Mouse (Mus musculus) lung, adult 2 months (tissue): ENCODE measurements around the gene Arhgap31. TPM values are rescaled to one million over a fixed set of nuclear protein-coding genes. Genes with fewer than 3 reads are reported as not detected.
A peak's percentile ranks its signal among the peaks of the same experiment; 100 is the strongest.

Experiments
- DNase-seq: peaks from one replicate; pipeline ENCODE4 v3.0.0; 2022
- H3K4me1 ChIP-seq: fragments of 200-500 bp; 2 replicates; pipeline ENCODE4 v1.6.1; 2011; ENCODE audit warnings: low read length; ENCODE audit not compliant: control insufficient read depth, insufficient read depth
- H3K4me3 ChIP-seq: fragments of 200-500 bp; replicated peaks from 2 replicates; pipeline ENCODE3; 2011; ENCODE audit warnings: low read depth, mild to moderate bottlenecking, control low read depth, low read length; ENCODE audit errors: extremely low read depth
- CTCF ChIP-seq: fragments of 200-500 bp; IDR thresholded peaks from 2 replicates; pipeline ENCODE4 v1.5.1; 2011; ENCODE audit warnings: mild to moderate bottlenecking, low read length, control low read depth; ENCODE audit not compliant: insufficient read depth
- POLR2A ChIP-seq: fragments of 200-500 bp; IDR thresholded peaks from 2 replicates; pipeline ENCODE4 v1.6.1; 2011; ENCODE audit warnings: low read depth, mild to moderate bottlenecking, control low read depth, low read length, borderline replicate concordance; ENCODE audit errors: extremely low read depth
- WGBS: fragments of 180-500 bp; shearing (Covaris S2); methylation state at CpG from one replicate; pipeline ENCODE4 v1.1.7; 2018; 5-methylcytosine and 5-hydroxymethylcytosine counted together
- polyA plus RNA-seq: library from polyadenylated mRNA; depleted of rRNA; stranded (reverse); fragments of >200 nt; gene quantifications from 2 replicates; pipeline ENCODE4 v1.2.3, GENCODE M21; 2012

The Arhgap31 gene
- polyA plus RNA-seq, 1 experiment = 46.8 TPM

DNA sequence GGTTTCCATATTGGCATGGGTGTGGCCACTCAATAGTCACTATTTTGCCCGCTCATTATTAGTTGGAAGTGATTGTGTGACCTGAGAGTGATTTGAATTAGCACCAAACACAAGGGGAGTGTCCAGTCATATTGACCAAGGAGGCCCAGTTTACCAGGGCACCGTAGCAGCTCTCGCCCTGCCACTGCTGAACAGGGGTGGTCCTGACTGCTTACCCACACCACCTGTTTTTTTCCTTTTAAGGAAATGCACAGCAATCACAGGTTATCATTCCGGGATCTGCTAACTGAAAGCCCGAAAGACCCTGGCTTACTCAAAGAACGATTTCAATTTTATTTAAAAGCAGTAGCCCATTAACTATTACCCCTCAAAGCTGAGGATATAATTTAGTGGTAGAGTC lies 35.9 kb downstream of the Arhgap31 start:
- TF ChIP-seq POLR2A (no peak), CTCF (no peak)
- Histone ChIP-seq H3K4me3 (no peak overlapping the region), H3K4me1 (peaks cover 28% of the 10 kb centered on the region)
- no peak for DNase-seq
- 81% methylated on average over 6 of the region's 6 CpGs for WGBS

DNA sequence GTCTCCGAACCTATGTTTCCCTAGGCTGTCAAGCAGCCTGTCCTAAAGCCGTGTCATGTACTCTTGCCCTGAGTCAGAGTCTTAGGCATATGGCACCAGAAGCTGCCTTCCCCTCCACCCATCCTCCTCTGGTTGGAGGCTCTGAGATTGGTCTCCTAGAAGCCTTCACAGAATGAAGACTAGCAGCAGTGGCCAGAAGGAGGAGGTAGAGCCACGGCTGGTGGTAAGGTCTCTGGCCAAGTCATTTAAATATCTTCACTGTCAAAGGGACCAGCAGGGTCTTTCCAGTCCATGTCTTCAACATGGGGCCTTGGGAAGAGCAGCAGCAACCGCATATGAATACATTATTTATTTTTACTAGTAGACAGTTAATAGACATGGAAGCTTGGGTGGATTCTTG lies 36.4 kb downstream of the Arhgap31 start:
- DNase-seq = no peak
- TF ChIP-seq POLR2A (no peak), CTCF (no peak)
- no peak overlapping the region for H3K4me3 ChIP-seq
- 93% methylated on average over 4 of the region's 4 CpGs for WGBS
- H3K4me1 ChIP-seq = peaks cover 26% of the 10 kb centered on the region

DNA sequence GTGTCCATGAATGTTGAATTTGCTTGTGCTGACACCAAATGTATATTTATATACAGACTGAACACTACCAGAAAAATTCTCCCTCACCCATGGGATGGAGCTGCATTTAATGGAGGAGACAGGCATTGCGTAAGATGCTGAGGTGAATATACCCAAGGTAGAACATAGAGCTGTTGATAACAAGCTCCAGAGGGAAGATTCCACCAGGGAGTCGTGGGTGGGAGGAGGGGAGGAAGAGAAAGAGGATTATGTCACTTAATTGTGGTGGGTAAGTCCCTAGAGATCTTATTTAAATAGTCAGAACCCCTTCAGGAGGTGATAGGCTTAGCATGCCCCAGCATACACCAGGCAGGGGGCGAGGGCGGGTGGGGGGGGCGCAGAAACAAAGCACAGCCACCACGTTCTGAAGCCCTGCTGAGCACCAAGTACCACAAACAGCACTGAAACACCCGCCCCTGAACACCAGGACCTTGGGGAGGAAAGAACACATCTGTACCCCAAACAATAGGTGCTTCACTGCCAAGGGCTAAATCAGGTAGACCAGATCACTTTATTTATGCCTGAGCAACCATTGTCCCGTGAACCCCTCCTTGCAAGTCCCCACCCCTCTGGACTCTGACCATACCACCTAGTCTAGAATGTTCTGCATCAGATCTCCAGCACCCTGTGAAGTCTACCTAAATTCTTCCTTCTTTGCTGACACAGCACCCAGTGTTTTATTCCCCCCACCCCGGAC lies 37.3 kb downstream of the Arhgap31 start:
- no peak for DNase-seq
- Histone ChIP-seq H3K4me3 (no peak overlapping the region), H3K4me1 (peaks cover 29% of the 10 kb centered on the region)
- no peak for TF ChIP-seq POLR2A
- no peak for TF ChIP-seq CTCF
- WGBS = 61% methylated on average over 9 of the region's 9 CpGs

DNA sequence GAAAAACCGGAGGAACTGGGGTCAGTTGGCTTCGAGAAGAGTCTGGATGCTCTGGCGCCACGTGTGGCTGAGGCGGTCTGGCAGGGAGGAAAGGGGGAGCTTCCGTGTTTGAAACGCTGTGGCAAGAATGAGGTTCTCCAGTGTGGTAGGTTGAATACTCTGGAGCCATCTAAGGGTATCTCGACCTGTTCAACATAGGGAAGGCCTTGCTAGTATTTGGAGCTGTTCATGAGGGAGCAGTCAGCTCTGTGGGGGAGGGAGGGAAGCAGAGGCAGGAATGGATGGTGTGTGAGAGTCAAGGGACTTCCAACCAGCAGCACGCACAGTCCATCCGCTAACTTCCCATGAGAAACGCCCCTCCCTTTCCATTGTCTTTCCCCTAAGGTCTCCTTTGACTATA lies 38.2 kb downstream of the Arhgap31 start:
- no peak overlapping the region for H3K4me3 ChIP-seq
- no peak for TF ChIP-seq POLR2A
- TF ChIP-seq CTCF = no peak
- DNase-seq = no peak
- peaks cover 25% of the 10 kb centered on the region for H3K4me1 ChIP-seq
- 66% methylated on average over 11 of the region's 11 CpGs for WGBS

DNA sequence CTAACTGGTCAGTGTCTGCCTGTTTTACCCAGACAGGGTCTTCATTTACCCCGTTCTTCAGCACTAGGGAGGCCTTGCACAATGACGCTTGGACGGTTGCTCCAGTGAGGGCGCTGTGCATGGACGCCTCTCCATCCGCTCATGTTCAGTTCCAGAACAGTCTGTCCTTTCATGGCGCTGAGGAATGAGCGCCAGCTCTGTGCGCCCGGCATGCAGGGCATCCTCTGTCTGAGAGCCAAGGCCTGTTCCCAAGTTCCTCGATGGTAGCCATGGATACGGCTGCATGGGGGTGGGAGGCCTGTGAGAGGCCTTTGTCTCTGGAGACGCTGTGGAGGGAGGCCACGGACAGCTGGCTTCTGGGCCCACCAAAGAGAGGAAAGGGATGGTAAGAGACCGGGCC lies 39.6 kb downstream of the Arhgap31 start:
- no peak overlapping the region for H3K4me3 ChIP-seq
- WGBS = 61% methylated on average over 15 of the region's 15 CpGs
- DNase-seq = no peak
- H3K4me1 ChIP-seq = peaks cover 31% of the 10 kb centered on the region
- TF ChIP-seq POLR2A (no peak), CTCF (no peak)

DNA sequence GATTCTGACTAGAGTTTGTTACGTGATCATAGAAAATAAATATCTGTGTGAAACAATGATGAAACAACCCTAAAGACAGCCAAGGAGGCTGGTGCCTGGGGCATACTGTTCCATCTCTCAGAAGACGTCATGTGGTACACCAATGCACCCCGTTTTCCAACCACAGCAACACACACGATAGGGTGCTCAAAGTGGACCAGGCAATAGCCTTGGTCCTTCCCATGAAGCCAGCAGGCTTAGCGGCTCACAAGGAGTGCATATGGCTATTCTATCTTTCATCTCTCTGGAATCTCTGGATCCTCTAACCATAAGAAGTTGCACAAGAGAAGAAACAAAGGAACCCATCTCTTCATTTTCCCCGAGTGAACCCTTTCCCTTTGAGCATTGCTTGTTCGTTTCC lies 40.1 kb downstream of the Arhgap31 start:
- WGBS = 80% methylated on average over 7 of the region's 7 CpGs
- no peak overlapping the region for H3K4me3 ChIP-seq
- TF ChIP-seq POLR2A (no peak), CTCF (no peak)
- peaks cover 33% of the 10 kb centered on the region for H3K4me1 ChIP-seq
- no peak for DNase-seq

DNA sequence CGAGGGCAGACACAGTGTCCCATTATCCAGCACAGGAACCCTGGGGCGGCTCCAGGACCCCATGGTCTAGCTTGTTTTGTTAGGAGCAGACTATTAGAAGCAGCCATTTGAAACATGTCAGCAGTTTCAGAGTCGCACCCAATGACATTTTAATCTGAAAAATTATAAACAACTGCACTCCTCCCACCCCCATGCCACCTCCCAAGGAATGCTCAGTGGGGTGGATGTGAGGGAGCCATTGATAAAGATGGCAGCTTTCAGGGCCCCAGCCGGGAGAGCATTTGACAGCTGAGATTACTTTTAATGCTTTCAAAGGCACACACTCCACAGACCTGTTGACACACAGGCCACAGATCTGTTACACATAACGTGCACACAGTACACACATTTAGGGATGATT lies 40.7 kb downstream of the Arhgap31 start:
- Histone ChIP-seq H3K4me1 (peaks cover 34% of the 10 kb centered on the region), H3K4me3 (no peak overlapping the region)
- TF ChIP-seq POLR2A = no peak
- TF ChIP-seq CTCF = no peak
- 47% methylated on average over 5 of the region's 5 CpGs for WGBS
- no peak for DNase-seq

DNA sequence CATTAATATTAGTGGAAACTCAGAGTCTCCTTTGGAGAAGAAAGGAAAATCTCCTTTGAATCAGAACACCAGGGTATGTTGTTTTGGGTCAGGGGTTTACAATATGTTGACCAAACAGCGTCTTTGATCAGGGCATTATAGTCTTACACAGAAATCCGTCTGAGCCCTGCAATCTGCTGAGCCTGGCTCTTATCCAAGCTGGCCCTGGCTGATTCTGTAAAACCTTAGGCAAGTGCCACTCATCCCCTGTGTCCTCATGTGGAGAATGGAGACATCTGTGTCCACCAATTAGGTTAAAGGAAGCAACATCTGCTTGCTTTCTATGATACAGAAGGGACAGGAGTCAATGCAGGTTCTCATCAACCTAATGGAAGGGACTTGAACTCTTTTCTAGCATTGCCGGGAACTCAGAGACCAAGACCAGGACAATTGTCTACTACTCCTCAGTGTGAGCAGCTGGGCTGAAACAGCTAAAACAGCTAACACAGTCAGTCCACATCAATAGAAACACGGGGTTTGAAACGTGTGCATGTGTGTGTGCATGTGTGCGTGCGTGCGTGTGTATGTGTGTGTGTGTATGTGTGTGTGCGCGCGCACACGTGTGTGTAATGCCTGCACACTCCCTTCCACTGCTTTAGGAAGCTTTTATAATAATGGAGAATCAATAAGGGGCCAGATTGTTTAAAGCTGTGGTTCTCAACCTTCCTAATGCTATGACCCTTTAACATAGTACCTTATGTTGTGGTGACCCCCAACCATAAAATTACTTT lies 42.3 kb downstream of the Arhgap31 start:
- no peak for DNase-seq
- peaks cover 42% of the 10 kb centered on the region for H3K4me1 ChIP-seq
- WGBS = 83% methylated on average over 12 of the region's 12 CpGs
- H3K4me3 ChIP-seq = no peak overlapping the region
- TF ChIP-seq POLR2A (no peak), CTCF (no peak)

DNA sequence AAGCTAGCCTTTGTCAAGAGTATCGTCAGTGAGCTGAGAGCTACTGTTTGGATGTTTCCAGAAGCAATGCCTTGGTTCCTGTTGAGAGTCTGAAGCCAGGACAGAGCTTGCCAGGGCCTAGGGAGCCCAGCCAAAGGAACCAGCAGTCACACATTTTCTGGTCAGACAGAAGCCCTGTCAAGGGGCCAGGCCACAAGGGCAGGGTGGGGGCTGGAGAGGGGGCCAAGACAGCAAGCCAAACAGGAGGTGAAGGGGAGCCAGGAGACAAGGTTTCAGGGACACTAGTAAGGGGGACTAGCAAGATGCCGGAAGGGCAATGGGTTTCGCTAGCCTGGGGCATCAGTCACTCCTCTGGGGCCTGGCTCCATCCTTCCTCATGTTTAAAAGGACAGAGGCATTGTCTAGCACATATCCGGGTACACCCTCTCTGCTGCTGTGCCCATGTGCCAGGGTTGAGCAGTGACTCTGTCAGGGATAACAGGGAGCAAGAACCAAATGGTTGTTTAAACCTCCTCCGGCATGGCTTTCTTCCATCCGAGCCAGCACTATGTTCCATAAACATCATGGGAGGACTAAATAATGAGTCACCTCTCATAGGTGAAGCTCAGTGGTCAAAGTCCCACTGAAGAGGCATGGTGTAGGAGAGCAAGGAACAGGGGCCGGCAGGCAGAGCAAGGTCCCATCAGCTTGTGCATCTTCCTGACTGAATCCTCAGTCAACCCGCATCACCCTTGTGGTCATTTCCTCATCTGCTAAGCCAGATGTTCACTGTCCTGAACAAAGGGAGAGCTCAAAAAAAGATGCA lies 44.0 kb downstream of the Arhgap31 start:
- WGBS = 43% methylated on average over 8 of the region's 8 CpGs
- DNase-seq = peak; percentile 47
- peaks cover 40% of the 10 kb centered on the region for H3K4me1 ChIP-seq
- no peak overlapping the region for H3K4me3 ChIP-seq
- no peak for TF ChIP-seq POLR2A
- no peak for TF ChIP-seq CTCF

DNA sequence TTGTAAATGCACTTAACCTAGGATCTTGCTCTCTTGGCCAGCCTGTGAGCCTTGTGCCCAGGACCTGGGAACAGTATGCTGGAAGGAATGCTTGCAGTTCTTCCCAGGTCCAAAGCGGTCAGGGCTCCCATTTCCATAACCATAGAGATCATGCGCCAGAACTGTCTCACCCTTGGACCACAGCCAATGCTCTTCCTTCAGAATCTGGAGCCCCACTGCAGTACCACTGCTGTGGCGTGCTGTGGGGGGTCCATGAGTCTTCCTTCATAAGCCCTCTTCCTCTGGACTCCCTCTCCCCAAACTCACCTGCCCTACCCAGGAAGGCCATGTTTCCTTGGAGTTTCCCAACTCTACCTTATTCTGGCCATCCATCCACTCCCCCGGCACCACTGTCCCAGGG lies 46.6 kb downstream of the Arhgap31 start:
- TF ChIP-seq POLR2A = no peak
- 54% methylated on average over 4 of the region's 4 CpGs for WGBS
- Histone ChIP-seq H3K4me1 (peaks cover 30% of the 10 kb centered on the region), H3K4me3 (no peak overlapping the region)
- DNase-seq = no peak
